Mouse (Mus musculus): Measurements from ENCODE around the gene Gm21188.
"Not testable (repeated sequence)": the region's sequence is repeated elsewhere in the genome, so short reads cannot be mapped to it uniquely, and the experiment has no call there.

Gene Gm21188

GRCm38 (mm10) chr13:120026911-120027310, 25.1 kb downstream of the Gm21188 start, which contains the start of gene Gm36079:
TSS of gene Gm36079 (minus strand) at chr13:120027011.
- DNase-seq (ENCODE audit: low spot score in 2 of 2) = not testable (repeated sequence)

- not testable (repeated sequence) for DNase-seq (ENCODE audit: low spot score in 2 of 2)
Observed at GRCm38 (mm10) chr13:120026373-120026772, 25.6 kb downstream of the Gm21188 start.

- DNase-seq (ENCODE audit: low spot score in 2 of 2) = not testable (repeated sequence)
Observed at GRCm38 (mm10) chr13:120025576-120025975, 26.4 kb downstream of the Gm21188 start.

GRCm38 (mm10) chr13:120025004-120025403, 27.0 kb downstream of the Gm21188 start:
- not testable (repeated sequence) for DNase-seq (ENCODE audit: low spot score in 2 of 2)

GRCm38 (mm10) chr13:120024581-120024980, 27.4 kb downstream of the Gm21188 start:
- not testable (repeated sequence) for DNase-seq (ENCODE audit: low spot score in 2 of 2)

GRCm38 (mm10) chr13:120021477-120021876, 30.5 kb downstream of the Gm21188 start:
- DNase-seq (ENCODE audit: low spot score in 2 of 2) = not testable (repeated sequence)

GRCm38 (mm10) chr13:120015348-120016007, 36.5 kb downstream of the Gm21188 start:
- DNase-seq (ENCODE audit: low spot score in 2 of 2) = not testable (repeated sequence)

- not testable (repeated sequence) for DNase-seq (ENCODE audit: low spot score in 2 of 2)
Observed at GRCm38 (mm10) chr13:120013962-120014361, 38.0 kb downstream of the Gm21188 start.

- DNase-seq (ENCODE audit: low spot score in 2 of 2) = not testable (repeated sequence)
Observed at GRCm38 (mm10) chr13:120013544-120013943, 38.5 kb downstream of the Gm21188 start.

- not testable (repeated sequence) for DNase-seq (ENCODE audit: low spot score in 2 of 2)
Observed at GRCm38 (mm10) chr13:120010068-120010467, 41.9 kb downstream of the Gm21188 start.

- not testable (repeated sequence) for DNase-seq (ENCODE audit: low spot score in 2 of 2)
Observed at GRCm38 (mm10) chr13:119999215-119999614, 52.8 kb downstream of the Gm21188 start.

GRCm38 (mm10) chr13:119998442-119999086, 53.4 kb downstream of the Gm21188 start:
- DNase-seq (ENCODE audit: low spot score in 2 of 2) = not testable (repeated sequence)

- not testable (repeated sequence) for DNase-seq (ENCODE audit: low spot score in 2 of 2)
Observed at GRCm38 (mm10) chr13:119991917-119992496, 60.0 kb downstream of the Gm21188 start.

GRCm38 (mm10) chr13:119991264-119991663, 60.7 kb downstream of the Gm21188 start:
- DNase-seq (ENCODE audit: low spot score in 2 of 2) = not testable (repeated sequence)

Data from urinary bladder, postnatal 4 days (tissue).